Mouse (Mus musculus) kidney, postnatal 25 days (tissue): ENCODE measurements around the gene Vars2.
A peak's percentile ranks its signal among the peaks of the same experiment; 100 is the strongest.

Source experiments
- DNase-seq, 2 experiments: peaks; one replicate each; pipeline ENCODE4 v3.0.0; 2021; ENCODE audit warnings: mixed read lengths in 2 of 2

The Vars2 gene

DNA sequence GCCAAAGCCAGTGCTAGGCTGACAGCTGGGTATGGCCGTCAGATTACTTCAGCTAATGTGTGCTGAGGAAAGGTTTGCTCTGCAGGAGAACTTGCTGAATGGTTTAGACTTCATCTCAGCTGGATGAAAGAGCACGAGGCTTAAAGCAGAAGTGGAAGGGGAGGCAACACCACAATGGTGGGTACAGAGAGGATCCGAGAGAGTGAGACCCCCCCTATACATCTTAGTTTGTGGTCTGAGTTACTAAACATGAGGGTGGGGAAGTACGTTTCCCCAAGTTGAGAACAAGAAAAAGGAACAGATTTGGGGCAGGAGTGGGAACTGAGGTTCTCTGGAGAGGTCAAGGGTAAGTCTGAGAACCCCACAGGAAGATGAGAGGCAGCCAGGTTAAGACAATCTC is 25.0 kb upstream of the Vars2 start:
- DNase-seq, result no peak

DNA sequence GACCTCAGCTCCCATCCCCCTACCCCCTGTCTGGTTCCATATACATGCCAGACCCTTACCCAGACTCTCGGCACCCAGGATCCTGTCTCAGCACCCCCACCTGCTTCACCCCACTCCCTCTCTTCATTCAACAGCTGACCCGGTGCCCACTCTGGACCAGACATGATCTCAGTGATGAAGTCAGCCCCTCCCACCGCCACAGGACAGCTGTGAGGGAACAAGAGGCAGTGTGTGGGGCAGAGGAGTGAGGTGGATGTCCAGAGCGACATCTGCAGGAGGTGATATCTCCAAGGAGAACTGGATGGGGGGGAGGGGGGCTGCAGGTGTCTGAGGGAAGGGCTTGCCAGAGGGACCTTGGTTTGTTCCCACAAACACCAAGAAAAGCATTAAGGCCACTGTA is 24.4 kb upstream of the Vars2 start:
- DNase-seq, result peak in 1 of 2 experiments; percentile 32

DNA sequence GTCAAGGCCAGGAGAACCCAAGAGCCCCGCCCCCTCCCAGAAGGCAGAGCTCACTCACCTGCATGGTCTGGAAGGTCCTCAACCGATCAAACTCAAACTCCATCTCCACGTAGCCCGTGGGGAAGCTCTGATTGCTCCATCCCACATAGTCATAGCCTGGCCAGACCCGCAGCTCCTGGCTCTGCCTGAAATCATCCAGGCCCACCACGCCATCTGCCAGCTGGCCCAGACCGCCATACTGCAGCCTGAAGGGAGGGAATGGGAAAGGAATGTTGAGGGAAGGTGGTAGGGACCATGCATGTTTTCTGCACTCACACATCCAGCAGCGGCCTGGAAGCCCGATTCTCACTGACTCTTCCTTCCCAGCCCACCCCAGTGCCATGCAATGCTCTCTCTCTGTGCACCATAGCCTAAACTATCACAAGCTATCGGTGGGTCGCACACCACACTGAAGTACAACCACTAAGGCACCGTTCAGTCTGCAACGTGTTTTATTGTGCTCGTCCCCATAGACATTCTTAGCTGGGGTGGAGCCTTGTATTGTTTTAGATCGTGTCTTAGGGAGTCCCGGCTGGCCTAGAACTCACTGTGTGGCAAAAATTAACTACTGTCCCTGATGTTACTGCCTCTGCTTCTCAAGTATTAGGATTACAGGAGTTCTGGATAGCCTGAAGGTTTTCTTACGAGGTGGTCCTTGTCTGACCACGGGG is 22.7 kb upstream of the Vars2 start:
- peak in 1 of 2 experiments; percentile 27 for DNase-seq

DNA sequence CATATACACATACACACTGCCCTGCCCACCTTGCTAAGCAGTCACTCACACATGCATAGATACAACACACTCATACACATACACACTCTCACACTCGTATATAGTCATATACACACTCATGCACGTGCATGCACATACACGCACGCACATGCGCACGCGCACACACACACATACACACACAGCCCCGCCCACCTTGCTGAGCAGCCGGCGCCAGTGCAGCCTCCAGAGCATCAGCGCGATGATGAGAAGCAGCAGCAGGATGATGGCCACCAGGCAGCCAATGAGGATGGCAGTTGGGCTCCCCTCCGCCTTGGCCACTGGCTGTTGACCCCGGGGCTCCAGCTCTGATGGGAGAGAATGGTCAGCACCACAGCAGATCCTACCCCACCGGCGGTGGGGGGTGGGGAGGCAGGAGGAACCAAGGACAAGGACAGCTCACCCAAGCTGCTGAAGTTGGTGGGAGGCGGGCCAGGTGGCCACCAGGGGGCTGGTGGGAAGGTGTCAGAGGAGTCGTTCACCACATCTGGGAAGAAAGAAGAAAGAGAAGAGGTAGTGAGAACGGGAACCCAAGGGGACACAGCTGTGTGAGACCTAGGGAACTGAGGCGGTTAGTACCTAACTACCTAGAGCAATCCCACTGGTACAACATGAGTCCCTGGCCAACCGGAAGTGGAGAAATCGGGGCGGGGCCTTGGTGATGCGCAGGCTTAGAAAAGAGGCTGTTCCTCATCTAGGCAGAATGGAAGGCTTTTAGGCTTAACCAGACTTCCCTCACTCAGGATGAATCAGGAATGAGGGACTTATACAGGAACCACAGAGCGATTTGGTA is 21.2 kb upstream of the Vars2 start:
- peak in 1 of 2 experiments; percentile 27 for DNase-seq

DNA sequence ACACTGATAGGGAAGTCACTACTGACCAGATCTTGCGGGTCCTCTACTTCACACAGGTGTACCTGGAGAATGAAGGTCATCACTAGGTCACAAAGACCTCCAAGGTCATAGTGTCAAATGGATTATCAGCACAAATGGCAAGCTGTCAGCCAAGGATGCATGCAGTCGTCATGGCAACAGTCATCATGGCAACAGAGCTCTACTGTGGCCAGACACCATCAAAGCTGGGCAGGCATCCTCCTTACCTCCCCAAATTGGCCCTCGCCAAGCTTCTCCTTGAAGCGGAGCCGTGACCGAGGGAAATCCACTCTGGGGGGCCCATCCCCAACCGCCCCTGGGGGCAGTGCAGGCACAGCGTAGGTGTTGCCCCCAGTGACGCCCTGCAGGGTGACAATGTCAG is 17.7 kb upstream of the Vars2 start:
- DNase-seq, result peak in 1 of 2 experiments; percentile 26

DNA sequence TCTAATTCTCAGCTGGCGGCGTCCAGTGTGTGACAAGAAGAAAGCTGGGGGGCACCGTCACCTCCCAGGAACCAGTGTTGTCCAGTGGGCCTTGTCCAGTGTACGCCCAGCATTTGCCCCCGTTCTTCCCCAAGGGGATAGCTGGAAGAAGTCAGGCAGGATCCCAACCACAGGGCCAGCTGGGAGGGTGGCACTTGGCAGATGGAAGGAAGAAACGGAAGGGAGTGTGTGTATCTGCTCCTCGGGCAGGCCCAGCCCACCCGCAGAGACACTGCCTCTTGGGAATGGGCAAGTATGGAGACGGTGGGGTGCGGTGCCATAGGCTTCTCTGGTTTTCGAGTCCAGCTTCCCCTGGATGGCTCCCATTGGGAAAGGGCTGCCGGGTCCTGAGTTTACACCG is 14.6 kb upstream of the Vars2 start:
- peak in 1 of 2 experiments; percentile 39 for DNase-seq

DNA sequence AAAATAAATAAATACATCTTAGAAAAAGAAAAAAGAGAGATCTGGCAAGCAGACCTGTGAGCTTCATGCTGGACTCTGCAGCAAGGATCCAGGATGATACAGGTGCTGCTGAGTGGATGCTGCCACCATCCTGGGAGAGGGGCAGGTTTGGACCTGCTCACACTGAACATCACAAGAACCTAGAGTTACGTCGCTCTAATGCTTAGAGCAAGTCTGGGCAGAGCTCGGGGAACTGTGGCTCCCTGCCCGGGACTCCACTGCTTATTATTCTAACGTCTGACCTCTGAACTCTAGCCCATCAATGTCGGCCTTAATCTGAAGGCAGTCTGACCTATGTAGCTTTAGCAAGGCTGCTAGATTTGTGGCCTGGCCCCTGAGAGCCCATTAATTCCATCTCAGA is 13.2 kb upstream of the Vars2 start:
- peak in 1 of 2 experiments; percentile 30 for DNase-seq

DNA sequence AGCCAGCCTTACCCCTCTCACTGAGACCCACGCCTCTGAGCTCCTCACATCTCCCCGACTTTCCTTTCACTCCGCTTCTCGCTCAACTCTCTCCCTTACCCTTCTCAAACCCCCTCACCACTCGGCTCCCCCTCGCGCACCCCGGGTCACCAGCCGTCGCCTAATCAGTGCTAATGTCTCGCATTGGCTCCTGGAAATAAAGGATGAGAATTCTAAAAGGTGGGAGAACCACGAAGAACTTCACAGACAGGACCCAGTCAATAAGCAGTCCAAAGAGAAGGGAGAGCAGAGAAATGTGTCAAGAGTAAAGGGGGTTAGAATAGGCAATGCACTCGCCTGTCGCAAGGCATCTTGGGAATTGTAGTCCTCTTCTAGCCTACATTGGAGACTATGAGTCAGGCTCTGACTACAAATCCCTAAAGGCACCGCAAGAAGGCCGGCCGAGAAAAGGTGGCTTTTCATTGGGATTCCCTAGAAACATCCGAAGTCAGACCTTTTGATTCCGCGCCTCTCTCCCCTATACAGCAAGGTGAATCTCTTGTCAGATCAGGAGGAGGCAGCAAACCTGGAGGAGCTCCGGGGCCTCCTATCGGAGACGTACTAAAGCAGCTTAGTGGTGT is 6.1 kb upstream of the Vars2 start, which contains the start of gene Gtf2h4:
Gene Gtf2h4, minus strand, starts transcription at position 324 of the 620 bp plus-strand sequence.
- DNase-seq, result peak; percentile 93 to 96

DNA sequence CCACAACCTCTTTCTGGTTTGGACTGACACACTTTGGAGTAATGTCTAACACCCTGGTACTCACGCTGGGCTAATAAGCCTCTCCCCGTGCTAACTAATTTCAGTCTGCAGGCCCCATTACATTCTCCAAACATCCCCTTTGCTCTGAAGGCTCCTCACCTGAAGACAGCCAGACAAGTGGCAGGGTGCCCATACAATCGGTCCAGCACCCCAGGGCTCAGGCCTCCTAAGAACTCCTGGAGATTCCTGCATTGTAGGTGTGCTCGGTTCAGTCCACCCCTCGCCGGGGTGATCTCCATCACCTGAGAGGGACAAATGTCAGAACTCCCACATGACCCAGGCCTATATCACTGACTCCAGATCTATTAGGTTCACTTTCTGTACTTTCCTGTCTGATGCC is 5.1 kb upstream of the Vars2 start:
- peak in 1 of 2 experiments; percentile 29 for DNase-seq

DNA sequence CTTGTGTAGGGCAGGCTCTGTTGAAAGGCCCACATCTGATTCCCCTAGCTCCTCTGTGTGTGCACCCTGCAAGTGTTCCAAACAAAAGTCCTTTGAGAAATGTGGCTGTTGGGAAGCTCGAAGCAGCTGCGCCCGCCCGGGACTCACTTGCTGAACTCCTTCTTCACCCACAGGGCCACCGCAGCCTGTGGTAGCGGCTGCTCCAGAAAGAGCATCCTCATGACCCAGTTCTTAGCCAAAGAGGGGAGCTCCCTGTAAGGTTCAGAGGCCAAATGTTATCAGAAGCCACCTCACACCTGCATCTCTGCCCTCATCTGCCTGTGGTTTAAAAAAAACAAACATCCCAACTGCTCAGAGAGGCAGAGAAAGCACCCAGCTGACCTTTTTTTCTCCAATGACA is 4.5 kb upstream of the Vars2 start:
- DNase-seq, result no peak

DNA sequence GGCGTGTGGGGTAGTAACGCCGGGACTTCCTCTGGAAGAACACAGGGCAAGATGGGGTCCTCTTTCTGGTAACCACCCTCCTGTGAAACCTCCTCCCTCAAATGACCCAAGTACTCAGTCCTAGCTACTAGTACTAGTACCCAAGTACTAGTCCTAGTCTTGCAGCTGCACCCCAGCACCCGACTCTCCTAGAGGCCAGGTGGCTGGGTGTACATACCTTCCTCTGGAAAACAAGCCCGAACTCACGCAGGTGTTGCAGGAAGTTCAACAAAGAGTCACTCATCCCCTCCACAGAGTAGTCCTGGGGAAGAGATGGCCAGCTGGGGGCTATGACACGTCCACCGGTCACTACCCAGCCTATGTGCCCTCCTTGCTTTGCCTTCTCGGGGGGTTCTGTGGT is 2.3 kb upstream of the Vars2 start:
- no peak for DNase-seq

DNA sequence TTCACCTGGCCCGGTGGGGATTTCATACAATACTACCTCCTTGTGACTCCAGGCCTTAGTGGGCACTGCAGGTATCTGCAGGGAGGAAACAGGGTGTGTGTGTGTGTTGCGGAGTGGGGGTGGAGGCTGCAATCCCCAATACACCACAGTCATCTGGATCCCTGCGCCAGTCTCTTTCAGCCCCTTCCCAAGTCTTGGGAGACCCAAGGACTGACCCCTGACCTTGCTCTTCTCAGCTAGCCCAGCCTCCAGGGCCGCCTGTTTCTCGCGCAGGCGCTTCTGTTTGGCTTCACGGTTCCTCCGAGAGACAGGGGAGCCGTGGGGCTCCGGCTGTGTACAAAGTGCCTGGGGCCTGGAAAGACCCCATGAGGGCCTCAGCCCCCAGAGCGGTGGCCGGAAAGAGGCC is 538 bp downstream of the Vars2 start:
- peak in 1 of 2 experiments; percentile 55 for DNase-seq

DNA sequence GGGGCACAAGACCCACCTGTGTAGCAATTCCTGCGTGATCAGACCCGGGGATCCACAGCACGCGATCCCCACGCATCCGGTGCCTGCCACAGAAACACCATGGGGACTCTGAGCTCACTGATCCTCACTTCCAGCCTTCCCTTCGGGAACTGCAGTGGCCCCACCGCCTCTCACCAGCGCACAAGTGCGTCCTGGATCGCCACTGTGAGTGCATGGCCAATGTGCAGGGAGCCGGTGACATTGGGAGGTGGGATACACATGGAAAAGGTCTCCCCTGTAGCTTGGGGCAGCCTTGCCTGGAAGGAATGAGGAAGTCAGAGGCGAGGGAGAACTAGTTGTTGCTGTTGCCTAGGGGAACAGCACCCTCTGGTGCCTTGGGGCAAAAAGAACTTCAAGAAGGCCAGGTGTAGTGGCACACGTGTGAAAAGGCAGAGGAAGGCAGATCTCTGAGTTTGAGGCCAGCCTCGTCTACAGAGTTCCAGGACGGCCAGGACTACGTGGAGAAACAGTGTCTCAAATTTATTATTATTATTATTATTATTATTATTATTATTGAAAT is 1.4 kb downstream of the Vars2 start:
- DNase-seq, result peak; percentile 45 to 74

DNA sequence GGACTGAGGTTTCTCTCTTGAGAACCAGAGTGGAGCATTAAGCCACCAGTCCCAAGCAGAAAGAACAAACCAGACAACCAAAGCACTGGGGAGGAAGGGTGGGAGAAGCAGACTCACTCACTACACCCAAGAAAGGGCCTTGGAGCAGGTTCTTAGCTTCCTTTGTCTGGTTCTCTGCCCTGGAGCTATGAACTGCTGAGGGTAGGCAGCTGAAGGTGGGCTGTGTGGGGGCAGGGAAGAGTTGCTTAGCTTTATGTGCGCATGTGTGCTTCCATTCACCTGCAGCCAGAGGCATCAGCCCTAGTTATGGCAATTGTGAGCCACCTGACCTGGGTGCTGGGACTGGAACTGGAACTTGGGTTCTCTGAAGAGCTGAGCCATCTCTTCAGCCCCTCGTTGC is 14.3 kb downstream of the Vars2 start:
- no peak for DNase-seq

DNA sequence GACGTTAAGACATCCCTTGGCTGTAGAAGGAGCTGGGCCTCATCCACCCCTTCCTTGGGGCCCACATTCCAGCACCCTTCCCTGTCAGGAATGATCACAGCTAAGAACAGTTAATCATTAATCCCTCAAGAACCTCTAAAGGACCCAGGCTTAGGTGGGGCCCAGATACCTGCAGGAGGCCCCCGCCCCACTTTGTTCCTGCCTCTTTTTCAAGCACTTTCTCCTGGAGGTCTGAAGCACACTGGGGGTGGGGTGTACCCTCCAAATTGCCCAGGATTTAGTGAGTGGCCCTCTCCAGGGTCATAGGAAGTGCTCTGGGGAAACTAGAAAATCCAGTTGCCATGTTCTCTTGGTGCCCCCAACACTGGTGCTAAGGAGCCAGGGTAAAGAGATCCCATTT is 18.0 kb downstream of the Vars2 start:
- DNase-seq, result peak in 1 of 2 experiments; percentile 71

DNA sequence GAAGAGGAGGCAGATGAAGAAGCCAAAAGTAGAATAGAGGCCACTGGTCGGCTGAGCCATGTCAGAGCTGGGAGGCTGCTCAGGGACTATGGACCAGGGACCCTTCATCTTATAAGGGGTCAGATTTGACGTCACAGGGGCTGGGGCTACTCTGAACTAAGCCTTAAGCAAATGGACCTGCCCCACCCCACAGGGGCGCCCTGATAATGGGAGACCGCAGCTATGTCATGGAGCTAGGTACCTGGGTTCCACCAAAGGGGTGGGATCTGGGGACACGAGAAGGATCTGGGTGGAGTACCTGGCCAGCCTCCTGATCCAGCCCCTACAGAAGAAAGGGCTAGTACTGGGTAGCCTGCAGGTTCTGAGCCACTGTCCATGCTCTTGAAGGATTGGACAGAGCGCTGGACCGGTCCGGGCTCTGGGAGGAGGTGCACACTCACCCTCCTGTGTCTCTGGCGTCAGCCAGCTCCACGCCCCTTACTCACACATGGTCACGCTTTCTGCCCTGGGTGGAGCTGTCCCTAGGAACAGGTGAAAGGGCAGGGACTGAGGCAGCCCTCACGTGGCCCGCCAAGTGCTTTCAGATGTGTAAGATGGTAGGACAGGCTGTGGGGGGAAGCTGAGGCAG is 23.7 kb downstream of the Vars2 start, which contains the start of gene Mucl3:
Gene Mucl3, minus strand, starts transcription at position 87 of the 628 bp plus-strand sequence.
- DNase-seq, result peak in 1 of 2 experiments; percentile 53

DNA sequence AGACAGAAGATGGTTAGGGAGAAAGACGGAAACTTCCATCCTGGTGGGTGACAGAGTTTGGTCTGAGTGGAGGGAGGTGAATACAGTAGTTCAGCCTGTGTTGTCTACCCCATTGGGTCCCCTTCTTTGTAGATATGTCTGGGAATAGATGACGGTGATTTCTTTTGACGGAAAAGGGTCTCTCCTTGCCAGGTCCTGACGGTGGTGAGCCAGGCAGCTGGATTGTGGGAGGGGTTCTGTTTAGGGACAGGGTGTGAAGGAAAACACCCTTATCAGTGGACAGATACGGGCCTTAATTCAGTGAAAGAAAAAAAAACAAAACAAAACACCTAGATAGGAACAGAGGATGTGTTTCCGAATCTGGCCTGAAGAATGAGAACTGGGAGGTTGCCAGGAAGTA is 28.0 kb downstream of the Vars2 start:
- no peak for DNase-seq

DNA sequence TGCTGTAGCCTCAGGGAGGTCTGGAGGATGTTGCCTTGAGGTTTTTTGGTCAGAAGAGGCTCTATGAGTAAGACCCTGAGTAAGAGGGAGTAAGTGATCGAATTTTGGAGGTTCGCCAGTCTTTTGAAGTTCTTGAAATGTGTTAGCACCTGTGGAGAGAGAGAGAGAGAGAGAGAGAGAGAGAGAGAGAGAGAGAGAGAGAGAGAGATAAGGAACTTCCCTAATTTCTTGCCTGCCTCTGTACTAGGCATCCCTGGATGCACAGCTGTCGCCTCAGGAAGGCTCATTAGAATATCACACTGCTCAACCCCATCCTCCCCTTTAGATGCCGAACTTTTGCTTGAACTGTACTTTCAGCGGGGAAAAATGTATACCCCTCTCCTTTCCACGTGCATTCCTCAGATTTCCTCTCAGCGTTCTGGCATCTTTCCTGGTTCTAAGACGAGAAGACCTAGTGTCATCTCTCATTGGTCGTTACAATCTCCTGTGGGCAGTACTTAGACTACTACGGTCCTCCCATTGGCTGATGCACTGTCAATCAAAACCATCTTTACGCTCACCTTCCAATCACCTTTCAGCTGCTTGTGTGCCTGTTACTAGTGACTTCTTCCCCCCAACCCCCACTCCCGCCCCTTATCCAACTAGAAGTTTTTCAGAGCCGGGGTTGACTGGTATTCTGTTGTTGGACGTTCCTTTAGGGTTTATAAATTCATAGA is 28.8 kb downstream of the Vars2 start:
- DNase-seq, result peak; percentile 60 to 74

DNA sequence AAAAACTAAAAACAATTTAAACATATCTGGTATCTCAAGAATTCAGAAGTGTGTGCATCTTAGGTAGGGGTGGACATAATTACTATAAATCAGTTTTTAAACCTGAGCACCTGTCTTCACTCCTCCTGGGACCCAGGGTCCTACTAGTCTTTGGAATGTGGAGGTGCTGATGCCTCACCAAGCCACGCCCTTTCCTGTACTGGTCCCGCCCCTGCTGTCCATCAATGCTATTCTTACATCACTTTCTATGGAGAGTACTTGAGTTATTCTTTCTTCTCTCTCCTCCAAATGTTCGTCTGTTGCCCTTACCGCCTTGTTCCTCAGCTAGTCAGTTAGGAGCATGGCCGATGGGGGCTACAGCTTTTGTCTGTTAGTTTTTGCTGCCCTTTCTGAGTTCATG is 31.0 kb downstream of the Vars2 start:
- DNase-seq, result peak in 1 of 2 experiments; percentile 43

DNA sequence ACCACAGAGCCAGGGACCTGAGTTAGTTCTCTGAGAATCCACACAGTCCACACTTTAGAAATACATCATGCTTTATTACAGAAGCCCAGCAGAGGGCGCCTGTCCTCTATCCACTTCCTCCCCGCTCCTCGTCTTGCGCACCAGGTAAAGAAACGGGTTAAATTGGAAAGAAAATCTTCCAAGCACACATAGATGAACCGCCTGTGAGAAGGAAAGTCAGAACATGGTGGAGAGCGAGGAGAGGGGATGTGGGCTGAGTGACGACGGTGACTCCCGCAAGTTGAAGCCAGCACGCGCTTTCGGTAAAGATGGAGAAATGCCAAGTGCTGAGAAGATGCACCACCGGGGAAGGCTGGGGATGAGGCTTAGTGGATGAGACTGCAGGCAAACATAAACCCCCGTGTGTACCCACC is 31.7 kb downstream of the Vars2 start:
- peak; percentile 61 to 84 for DNase-seq

DNA sequence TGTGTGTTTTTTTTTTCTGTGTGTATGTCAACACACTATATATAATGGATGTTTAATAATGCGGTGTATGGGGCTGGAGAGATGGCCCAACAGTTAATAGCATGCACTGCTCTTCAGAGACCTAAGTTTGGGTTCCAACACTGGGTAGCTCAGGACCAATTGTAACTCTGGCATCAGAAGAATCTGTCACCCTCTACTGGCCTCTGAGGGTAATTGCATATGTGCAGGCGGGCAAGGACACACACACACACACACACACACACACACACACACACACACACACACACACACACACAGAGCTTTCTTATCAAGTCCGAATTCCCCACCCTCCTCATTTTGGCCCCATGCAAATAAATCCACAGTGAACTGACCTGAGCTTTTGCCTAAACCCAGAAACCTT is 32.2 kb downstream of the Vars2 start:
- no peak for DNase-seq

DNA sequence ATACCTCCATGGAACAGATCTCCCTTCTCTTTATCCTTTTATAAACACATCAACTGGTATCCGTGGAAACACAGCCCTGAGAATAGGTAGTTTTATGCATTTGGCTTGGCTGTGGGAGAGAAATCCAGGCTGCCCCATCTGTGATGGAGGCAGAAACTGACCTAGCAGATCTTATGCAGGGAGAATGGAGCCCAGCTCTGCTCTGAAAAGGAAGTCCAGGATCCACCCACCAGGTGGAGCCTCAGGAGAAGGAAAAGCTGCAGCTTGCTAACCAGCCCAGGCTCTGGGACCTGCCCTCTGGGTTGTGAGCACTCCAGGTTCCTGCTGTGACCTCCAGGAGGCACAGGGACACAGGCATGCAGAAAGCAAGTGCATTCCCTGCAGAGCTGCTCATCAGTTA is 33.4 kb downstream of the Vars2 start:
- peak; percentile 56 to 77 for DNase-seq
